Mouse (Mus musculus): ENCODE measurements around the gene Snx11.

Snx11 gene

GRCm38 (mm10) chr11:96761984-96762383 lies 15.4 kb downstream of the Snx11 start:
- DNase-seq, result no peak

GRCm38 (mm10) chr11:96760042-96760441 lies 17.3 kb downstream of the Snx11 start:
- peak; percentile 79 for DNase-seq

GRCm38 (mm10) chr11:96758402-96758801 lies 19.0 kb downstream of the Snx11 start:
- DNase-seq, result no peak

GRCm38 (mm10) chr11:96757421-96757820 lies 19.9 kb downstream of the Snx11 start:
- no peak for DNase-seq

GRCm38 (mm10) chr11:96755298-96755697 lies 22.1 kb downstream of the Snx11 start:
- DNase-seq, result no peak

GRCm38 (mm10) chr11:96747555-96747954 lies 29.8 kb downstream of the Snx11 start:
- no peak for DNase-seq

- no peak for DNase-seq
Observed at GRCm38 (mm10) chr11:96746648-96747047, 30.7 kb downstream of the Snx11 start.

GRCm38 (mm10) chr11:96743891-96744290 lies 33.5 kb downstream of the Snx11 start:
- DNase-seq, result no peak

GRCm38 (mm10) chr11:96743000-96743399 lies 34.4 kb downstream of the Snx11 start:
- no peak for DNase-seq

- DNase-seq, result peak; percentile 86
Observed at GRCm38 (mm10) chr11:96741995-96742394, 35.4 kb downstream of the Snx11 start.

- DNase-seq, result no peak
Observed at GRCm38 (mm10) chr11:96740796-96741195, 36.6 kb downstream of the Snx11 start.

GRCm38 (mm10) chr11:96737673-96738471 lies 39.5 kb downstream of the Snx11 start:
- no peak for DNase-seq

GRCm38 (mm10) chr11:96736361-96736760 lies 41.0 kb downstream of the Snx11 start:
- no peak for DNase-seq

GRCm38 (mm10) chr11:96735908-96736307 lies 41.5 kb downstream of the Snx11 start:
- DNase-seq, result peak; percentile 85

GRCm38 (mm10) chr11:96732657-96733056 lies 44.7 kb downstream of the Snx11 start:
- no peak for DNase-seq

- DNase-seq, result no peak
Observed at GRCm38 (mm10) chr11:96730327-96730726, 47.0 kb downstream of the Snx11 start.

- no peak for DNase-seq
Observed at GRCm38 (mm10) chr11:96729462-96729861, 47.9 kb downstream of the Snx11 start.

GRCm38 (mm10) chr11:96728577-96728976 lies 48.8 kb downstream of the Snx11 start:
- DNase-seq, result no peak

GRCm38 (mm10) chr11:96725833-96726232 lies 51.5 kb downstream of the Snx11 start:
- DNase-seq, result no peak

- DNase-seq, result peak; percentile 86
Observed at GRCm38 (mm10) chr11:96718609-96719008, 58.8 kb downstream of the Snx11 start.
